Mouse (Mus musculus) hindbrain, postnatal 0 days (tissue): Measurements from ENCODE around the gene Gm20721. TPM values are rescaled to one million over a fixed set of nuclear protein-coding genes. Genes with fewer than 3 reads are reported as not detected.

Experiments
- ATAC-seq: fragments of 200-750 bp; cut with Nextera tagmentation; 2 replicates; pipeline ENCODE4 v1.8.0; 2017; ENCODE audit warnings: mild to moderate bottlenecking, moderate TSS enrichment, moderate library complexity
- DNase-seq: peaks from one replicate; pipeline ENCODE4 v3.0.0-alpha.2; 2015; ENCODE audit warnings: low spot score
- H3K27ac ChIP-seq: fragments of 300-500 bp; sonication (generic); 2 replicates; pipeline ENCODE4 v1.5.1; 2014; ENCODE audit warnings: mild to moderate bottlenecking
- H3K27me3 ChIP-seq: fragments of 300-500 bp; sonication (generic); 2 replicates; pipeline ENCODE4 v1.6.1; 2014; ENCODE audit warnings: low read length, mixed read lengths; ENCODE audit not compliant: insufficient read depth
- H3K36me3 ChIP-seq: fragments of 300-500 bp; sonication (generic); 2 replicates; pipeline ENCODE4 v1.6.1; 2014; ENCODE audit warnings: low read length, mixed read lengths; ENCODE audit not compliant: insufficient read depth
- H3K4me1 ChIP-seq: fragments of 300-500 bp; sonication (generic); 2 replicates; pipeline ENCODE4 v1.6.1; 2014; ENCODE audit warnings: antibody characterized with exemption, low read length, mixed read lengths; ENCODE audit not compliant: insufficient read depth
- H3K4me2 ChIP-seq: fragments of 300-500 bp; sonication (generic); 2 replicates; pipeline ENCODE4 v1.6.1; 2014; ENCODE audit warnings: low read depth, mild to moderate bottlenecking, low read length, moderate library complexity, mixed read lengths
- H3K4me3 ChIP-seq: fragments of 300-500 bp; sonication (generic); 2 replicates; pipeline ENCODE4 v1.5.1; 2014; ENCODE audit warnings: low read length
- H3K9ac ChIP-seq: fragments of 300-500 bp; sonication (generic); replicated peaks from 2 replicates; pipeline ENCODE4 v1.6.1; 2014; ENCODE audit warnings: mild to moderate bottlenecking, low read length, moderate library complexity, mixed read lengths
- H3K9me3 ChIP-seq: fragments of 300-500 bp; sonication (generic); 2 replicates; pipeline ENCODE4 v1.6.1; 2016; ENCODE audit warnings: low read length, mixed read lengths
- CTCF ChIP-seq: IDR thresholded peaks from 2 replicates; pipeline ENCODE4 v1.5.1; 2016; ENCODE audit warnings: antibody characterized with exemption, control low read depth, low read depth
- WGBS: fragments of 180-500 bp; shearing (Covaris S2); extraction: QIAGEN DNeasy Blood & Tissue Kit; methylation state at CpG from one replicate; pipeline ENCODE4 v1.1.7; 2014; 5-methylcytosine and 5-hydroxymethylcytosine counted together
- polyA plus RNA-seq: library from polyadenylated mRNA; unstranded; fragments of >200 nt; fragmentation: Nextera tagmentation; extraction: Ambion mirVana; gene quantifications from 2 replicates; pipeline ENCODE4 v1.2.1, GENCODE M21; 2015
- total RNA-seq: library from RNA; depleted of rRNA; stranded (reverse); fragments of >200 nt; gene quantifications from 2 replicates; pipeline ENCODE4 v1.2.3, GENCODE M21; 2014

Gene Gm20721
- total and polyA plus RNA-seq, 2 experiments from 2014 or later, result 13.4 TPM; not detected in 1

- H3K4me1 ChIP-seq, result no peaks in the 10 kb centered on the region
- TF ChIP-seq CTCF, result no peak
- no peaks in the 10 kb centered on the region for H3K36me3 ChIP-seq
- no peak overlapping the region for H3K27ac ChIP-seq
- ATAC-seq (no peak), DNase-seq (no peak)
- no peaks in the 10 kb centered on the region for H3K9me3 ChIP-seq
- no peak overlapping the region for H3K4me2 ChIP-seq
- no peak overlapping the region for H3K4me3 ChIP-seq
- H3K27me3 ChIP-seq, result no peaks in the 10 kb centered on the region
- WGBS, result 52% methylated on average over 1 of the region's 1 CpGs
- no peak overlapping the region for H3K9ac ChIP-seq
Measured at GRCm38 (mm10) chr2:174311613-174312012, 34.9 kb downstream of the Gm20721 start.

GRCm38 (mm10) chr2:174310913-174311514 lies 35.5 kb downstream of the Gm20721 start:
- Histone ChIP-seq H3K9ac (no peak overlapping the region), H3K4me1 (no peaks in the 10 kb centered on the region), H3K27me3 (no peaks in the 10 kb centered on the region), H3K4me2 (no peak overlapping the region), H3K9me3 (no peaks in the 10 kb centered on the region), H3K36me3 (no peaks in the 10 kb centered on the region), H3K27ac (no peak overlapping the region), H3K4me3 (no peak overlapping the region)
- DNase-seq (peak; percentile 86), ATAC-seq (peak; percentile 88)
- 11% methylated on average over 7 of the region's 7 CpGs for WGBS
- peak; percentile 80 for TF ChIP-seq CTCF

GRCm38 (mm10) chr2:174307903-174308302 lies 38.6 kb downstream of the Gm20721 start:
- no peak overlapping the region for H3K9ac ChIP-seq
- ATAC-seq (no peak), DNase-seq (no peak)
- peak; percentile 58 for TF ChIP-seq CTCF
- no peak overlapping the region for H3K4me2 ChIP-seq
- H3K4me1 ChIP-seq, result no peaks in the 10 kb centered on the region
- 83% methylated on average over 3 of the region's 3 CpGs for WGBS
- H3K36me3 ChIP-seq, result no peaks in the 10 kb centered on the region
- no peak overlapping the region for H3K27ac ChIP-seq
- no peaks in the 10 kb centered on the region for H3K27me3 ChIP-seq
- no peak overlapping the region for H3K4me3 ChIP-seq
- no peaks in the 10 kb centered on the region for H3K9me3 ChIP-seq

- no peak for DNase-seq
- H3K27me3 ChIP-seq, result 0 out of 2 replicates have a peak, but pooled peaks cover 4% of the 10 kb centered on the region
- 9% methylated on average over 5 of the region's 5 CpGs for WGBS
- no peak overlapping the region for H3K27ac ChIP-seq
- H3K4me2 ChIP-seq, result no peak overlapping the region
- H3K9ac ChIP-seq, result no peak overlapping the region
- no peaks in the 10 kb centered on the region for H3K9me3 ChIP-seq
- TF ChIP-seq CTCF, result no peak
- no peak overlapping the region for H3K4me3 ChIP-seq
- H3K4me1 ChIP-seq, result no peaks in the 10 kb centered on the region
- no peak for ATAC-seq
- no peaks in the 10 kb centered on the region for H3K36me3 ChIP-seq
Measured at GRCm38 (mm10) chr2:174305646-174306045, 40.9 kb downstream of the Gm20721 start.

- no peaks in the 10 kb centered on the region for H3K36me3 ChIP-seq
- H3K27me3 ChIP-seq, result peaks cover 17% of the 10 kb centered on the region
- ATAC-seq (no peak), DNase-seq (no peak)
- WGBS, result 34% methylated on average over 6 of the region's 6 CpGs
- H3K4me1 ChIP-seq, result no peaks in the 10 kb centered on the region
- H3K4me3 ChIP-seq, result no peak overlapping the region
- peaks cover 6% of the 10 kb centered on the region; the same call in 1 of the 2 replicates for H3K9me3 ChIP-seq
- no peak overlapping the region for H3K27ac ChIP-seq
- no peak overlapping the region for H3K9ac ChIP-seq
- H3K4me2 ChIP-seq, result no peak overlapping the region
- TF ChIP-seq CTCF, result no peak
Measured at GRCm38 (mm10) chr2:174302526-174302925, 44.0 kb downstream of the Gm20721 start.

- H3K4me2 ChIP-seq, result peak overlapping the region; percentile 57
- no peaks in the 10 kb centered on the region for H3K36me3 ChIP-seq
- DNase-seq (no peak), ATAC-seq (no peak)
- TF ChIP-seq CTCF, result no peak
- H3K4me1 ChIP-seq, result no peaks in the 10 kb centered on the region
- 53% methylated on average over 22 of the region's 22 CpGs for WGBS
- H3K27ac ChIP-seq, result no peak overlapping the region
- peaks cover 17% of the 10 kb centered on the region for H3K27me3 ChIP-seq
- peaks cover 6% of the 10 kb centered on the region; the same call in 1 of the 2 replicates for H3K9me3 ChIP-seq
- no peak overlapping the region for H3K9ac ChIP-seq
- H3K4me3 ChIP-seq, result peak overlapping the region; percentile 30
Measured at GRCm38 (mm10) chr2:174300666-174301065, 45.8 kb downstream of the Gm20721 start.

- ATAC-seq (no peak), DNase-seq (no peak)
- 57% methylated on average over 25 of the region's 27 CpGs for WGBS
- Histone ChIP-seq H3K27ac (no peak overlapping the region), H3K9me3 (peaks cover 6% of the 10 kb centered on the region; the same call in 1 of the 2 replicates), H3K36me3 (no peaks in the 10 kb centered on the region), H3K4me3 (peak overlapping the region; percentile 30), H3K4me1 (no peaks in the 10 kb centered on the region), H3K9ac (no peak overlapping the region), H3K4me2 (peak overlapping the region; percentile 57), H3K27me3 (peaks cover 17% of the 10 kb centered on the region)
- TF ChIP-seq CTCF, result no peak
Measured at GRCm38 (mm10) chr2:174300186-174300585, 46.3 kb downstream of the Gm20721 start.
